Mouse (Mus musculus): ENCODE results near the gene Kat2b.
"Not testable (repeated sequence)": the region's sequence is repeated elsewhere in the genome, so short reads cannot be mapped to it uniquely, and the experiment has no call there.

The Kat2b gene

DNA sequence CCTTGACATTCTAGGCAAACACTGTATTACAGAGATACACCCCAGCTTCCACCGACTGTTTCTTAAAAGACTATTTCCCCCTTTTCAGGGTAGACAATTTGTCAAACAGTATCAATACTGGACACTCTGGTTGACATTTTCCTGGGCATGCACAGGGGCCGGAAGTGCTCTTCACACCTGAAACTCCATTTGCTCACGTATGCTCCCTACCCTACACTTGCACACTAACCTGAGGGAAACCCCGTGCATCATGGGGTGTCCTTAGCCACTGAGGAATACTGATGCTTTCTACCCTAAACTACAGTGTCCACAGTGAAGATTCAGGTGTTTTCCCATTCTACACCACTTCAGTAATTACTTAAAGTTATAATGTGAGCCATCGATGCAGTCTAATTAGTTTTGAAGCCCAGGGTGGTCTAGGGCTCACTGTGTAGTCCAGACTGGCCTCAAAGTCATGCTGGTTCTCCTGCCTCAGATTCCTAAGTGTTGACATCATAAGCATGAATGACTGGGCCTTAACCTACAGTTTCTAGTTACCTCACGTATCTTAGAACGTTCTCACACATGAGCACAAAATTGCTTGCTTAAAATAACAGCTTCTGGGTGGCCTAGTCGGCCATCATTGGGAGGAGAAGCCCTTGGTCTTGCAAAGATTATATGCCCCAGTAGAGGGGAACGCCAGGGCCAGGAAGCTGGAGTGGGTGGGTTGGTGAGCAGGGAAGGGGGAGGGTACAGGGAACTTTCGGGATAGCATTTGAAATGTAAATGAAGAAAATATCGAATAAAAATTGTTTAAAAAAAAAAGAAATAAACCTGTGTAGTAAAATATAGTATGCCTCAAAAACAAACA lies 30.5 kb downstream of the Kat2b start:
- DNase-seq (ENCODE audit: extremely low read depth, low read depth) = no peak

DNA sequence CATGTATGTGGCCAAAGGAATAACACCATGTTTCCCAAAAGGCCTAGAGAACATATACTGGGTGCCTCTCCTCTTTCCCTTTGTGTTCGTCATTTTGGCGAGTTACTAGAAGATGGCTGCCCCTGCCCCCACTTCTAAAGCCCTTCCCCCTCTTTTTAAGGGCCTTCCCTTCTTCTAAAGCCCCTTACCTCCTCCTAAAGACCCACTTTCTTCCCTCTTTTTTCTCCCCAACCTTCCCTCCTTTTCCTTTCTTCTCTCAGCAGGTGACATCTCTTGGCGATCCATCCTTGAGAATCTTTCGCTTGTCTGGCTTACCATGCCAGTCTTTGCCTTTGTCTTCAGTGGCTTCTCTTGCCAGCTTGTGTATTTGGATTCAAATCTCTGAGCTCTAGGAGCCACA lies 31.9 kb downstream of the Kat2b start:
- DNase-seq (ENCODE audit: extremely low read depth, low read depth) = no peak

DNA sequence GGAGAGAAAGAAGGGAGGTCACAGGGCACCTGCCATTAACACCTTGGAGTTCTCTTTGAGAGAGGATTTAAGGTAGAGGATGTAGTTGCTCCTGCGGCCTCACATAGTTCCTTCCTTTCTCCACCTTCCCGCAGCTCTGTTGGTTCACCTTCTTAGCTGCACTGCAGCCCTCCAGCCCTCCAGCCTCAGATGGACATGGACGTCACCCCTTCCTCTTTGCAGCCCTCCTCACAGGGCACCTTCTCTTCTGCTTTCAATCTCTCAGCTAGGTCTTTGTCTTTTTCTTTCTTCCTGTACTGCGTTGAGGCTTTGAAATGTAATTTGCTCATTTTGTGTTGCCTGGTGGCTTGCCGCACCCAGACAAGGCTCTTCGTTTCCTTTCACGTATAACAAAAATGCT lies 36.6 kb downstream of the Kat2b start:
- not testable (repeated sequence) for DNase-seq (ENCODE audit: extremely low read depth, low read depth)

DNA sequence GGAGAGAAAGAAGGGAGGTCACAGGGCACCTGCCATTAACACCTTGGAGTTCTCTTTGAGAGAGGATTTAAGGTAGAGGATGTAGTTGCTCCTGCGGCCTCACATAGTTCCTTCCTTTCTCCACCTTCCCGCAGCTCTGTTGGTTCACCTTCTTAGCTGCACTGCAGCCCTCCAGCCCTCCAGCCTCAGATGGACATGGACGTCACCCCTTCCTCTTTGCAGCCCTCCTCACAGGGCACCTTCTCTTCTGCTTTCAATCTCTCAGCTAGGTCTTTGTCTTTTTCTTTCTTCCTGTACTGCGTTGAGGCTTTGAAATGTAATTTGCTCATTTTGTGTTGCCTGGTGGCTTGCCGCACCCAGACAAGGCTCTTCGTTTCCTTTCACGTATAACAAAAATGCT lies 39.4 kb downstream of the Kat2b start:
- not testable (repeated sequence) for DNase-seq (ENCODE audit: extremely low read depth, low read depth)

DNA sequence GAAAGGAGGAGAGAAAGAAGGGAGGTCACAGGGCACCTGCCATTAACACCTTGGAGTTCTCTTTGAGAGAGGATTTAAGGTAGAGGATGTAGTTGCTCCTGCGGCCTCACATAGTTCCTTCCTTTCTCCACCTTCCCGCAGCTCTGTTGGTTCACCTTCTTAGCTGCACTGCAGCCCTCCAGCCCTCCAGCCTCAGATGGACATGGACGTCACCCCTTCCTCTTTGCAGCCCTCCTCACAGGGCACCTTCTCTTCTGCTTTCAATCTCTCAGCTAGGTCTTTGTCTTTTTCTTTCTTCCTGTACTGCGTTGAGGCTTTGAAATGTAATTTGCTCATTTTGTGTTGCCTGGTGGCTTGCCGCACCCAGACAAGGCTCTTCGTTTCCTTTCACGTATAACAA lies 42.3 kb downstream of the Kat2b start:
- not testable (repeated sequence) for DNase-seq (ENCODE audit: extremely low read depth, low read depth)

DNA sequence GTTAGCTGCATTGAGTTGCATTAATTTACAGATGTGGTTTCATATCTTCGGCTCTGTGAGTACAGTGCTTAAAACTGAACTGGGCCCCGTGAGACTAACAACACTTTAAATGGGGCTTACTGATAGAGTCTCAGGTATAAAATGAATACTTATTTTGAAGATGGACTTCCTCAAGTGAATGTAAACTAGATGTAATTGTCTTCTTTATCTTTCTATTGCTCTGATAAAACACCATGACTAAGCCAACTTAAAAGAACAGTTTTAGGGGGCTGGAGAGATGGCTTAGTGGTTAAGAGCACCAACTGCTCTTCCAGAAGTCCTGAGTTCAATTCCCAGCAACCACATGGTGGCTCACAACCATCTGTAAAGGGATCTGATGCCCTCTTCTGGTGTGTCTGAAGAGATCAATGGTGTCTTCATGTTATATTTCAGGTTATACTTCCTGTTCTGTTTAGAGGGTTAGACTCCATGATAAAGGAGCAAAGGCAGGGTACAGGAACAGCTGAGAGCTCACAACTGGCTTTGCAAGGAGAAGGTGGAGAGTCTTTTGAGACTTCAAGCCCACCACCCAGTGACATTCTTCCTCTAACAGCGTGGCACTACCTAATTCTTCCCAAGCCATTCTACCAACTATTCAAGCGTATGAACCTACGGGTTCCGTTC lies 50.8 kb downstream of the Kat2b start:
- DNase-seq (ENCODE audit: extremely low read depth, low read depth) = no peak

DNA sequence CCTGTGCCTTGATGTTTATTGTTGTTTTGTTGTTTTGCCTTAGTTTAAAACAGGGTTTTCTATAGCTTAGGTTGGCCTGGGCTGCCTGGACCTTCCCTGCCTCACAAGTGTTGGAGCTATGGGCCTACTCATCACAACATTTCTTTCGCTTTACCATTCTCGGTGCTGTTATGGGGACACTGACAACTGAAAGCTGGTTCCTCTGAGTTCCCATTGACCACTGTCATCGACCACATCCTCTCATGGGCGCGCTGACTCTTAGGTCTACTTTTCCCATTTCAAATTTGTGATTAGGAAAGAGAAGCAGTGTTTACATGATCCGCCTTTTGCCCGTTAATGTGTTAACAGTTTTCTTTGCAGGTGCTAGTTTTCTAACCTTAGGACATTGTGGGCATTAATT lies 51.7 kb downstream of the Kat2b start:
- no peak for DNase-seq (ENCODE audit: extremely low read depth, low read depth)

DNA sequence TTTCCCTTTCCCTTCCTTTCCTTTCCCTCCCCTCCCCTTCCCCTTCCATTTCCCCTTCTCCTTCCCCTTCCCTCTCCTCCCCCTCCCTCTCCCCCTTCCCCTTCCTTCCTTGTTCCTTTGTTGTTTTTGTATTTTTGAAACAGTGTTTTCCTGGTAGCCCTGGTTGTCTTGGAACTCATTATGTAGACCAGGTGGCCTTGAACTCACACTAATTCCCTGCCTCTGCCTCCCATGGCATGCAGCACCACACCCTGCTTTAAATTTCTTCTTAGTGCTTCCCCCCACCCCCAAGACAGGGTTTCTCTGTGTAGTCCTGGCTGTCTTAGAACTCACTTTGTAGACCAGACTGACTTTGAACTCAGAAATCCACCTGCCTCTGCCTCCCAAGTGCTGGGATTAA lies 52.7 kb downstream of the Kat2b start:
- DNase-seq (ENCODE audit: extremely low read depth, low read depth) = no peak

DNA sequence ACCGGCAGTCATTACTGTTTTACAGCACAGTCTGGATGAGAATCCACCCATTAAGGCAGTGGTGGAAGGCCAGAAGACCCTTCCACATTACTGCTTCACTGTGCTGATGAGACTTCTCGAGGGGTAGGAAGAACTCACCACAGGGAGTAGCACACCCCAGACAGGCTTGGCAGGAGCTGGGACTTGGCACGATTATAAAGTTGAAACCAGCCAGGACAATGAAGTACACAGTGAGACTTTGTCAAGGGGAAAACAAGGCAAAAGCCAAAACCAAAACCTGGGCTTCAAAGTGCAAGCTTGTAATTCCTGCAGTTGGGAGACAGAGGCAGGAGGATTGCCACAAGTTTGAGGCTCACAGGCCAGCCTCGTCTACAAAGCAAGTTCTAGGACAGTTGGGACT lies 54.0 kb downstream of the Kat2b start:
- DNase-seq (ENCODE audit: extremely low read depth, low read depth) = no peak

DNA sequence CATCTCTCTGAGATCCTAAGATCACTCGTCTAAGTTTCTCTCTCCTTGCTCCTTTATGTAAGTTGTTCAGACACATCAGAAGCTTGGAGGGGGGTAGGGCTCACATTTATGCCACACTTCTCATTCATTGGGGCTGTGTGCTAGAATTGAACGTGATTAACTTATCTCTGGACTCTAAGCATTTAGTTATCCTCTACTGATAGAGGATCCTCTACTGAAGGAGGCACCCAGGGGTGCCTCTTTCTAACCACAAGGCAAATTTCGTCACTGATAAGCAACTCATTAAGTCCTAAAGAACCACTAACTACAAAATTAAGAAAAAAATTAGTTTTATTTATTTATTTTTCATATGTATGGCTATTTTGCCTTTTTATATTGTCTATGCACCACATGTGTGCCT lies 55.5 kb downstream of the Kat2b start:
- DNase-seq (ENCODE audit: extremely low read depth, low read depth) = no peak

DNA sequence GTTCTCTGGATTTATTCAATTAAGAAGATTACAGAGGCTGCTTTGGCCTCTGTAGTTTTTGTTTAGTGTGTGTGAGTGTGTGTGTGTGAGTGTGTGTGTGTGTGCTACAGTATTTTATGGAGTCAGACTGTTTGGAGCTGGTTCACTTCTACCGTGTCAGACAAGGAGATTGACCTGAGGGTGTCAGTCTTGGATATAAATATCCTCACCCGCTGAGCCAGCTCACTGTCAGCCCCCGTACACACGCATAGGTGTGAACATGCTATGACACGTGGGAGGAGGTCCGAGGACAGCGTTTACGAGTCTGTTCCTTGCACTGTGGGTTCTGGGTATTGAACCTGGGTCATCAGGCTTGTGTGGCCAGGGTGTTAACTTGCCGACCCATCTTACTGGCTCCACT lies 57.1 kb downstream of the Kat2b start:
- DNase-seq (ENCODE audit: extremely low read depth, low read depth) = no peak

DNA sequence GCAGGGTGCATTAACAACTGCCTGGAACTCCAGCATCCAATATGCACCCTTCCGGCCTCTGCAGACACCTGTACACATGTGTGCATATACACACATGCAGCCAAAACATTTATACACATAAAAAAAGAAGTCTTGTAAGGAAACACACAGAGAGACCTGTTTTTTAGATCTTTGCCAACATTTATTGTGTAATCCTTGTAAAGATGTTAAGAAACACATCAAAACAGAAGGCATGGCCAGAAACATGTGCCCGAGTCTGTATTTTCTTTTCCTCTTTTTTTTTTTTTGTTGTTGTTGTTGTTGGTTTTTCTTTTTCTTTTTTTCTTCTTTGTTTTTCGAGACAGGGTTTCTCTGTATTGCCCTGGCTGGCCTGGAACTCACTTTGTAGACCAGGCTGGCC lies 59.5 kb downstream of the Kat2b start:
- no peak for DNase-seq (ENCODE audit: extremely low read depth, low read depth)

DNA sequence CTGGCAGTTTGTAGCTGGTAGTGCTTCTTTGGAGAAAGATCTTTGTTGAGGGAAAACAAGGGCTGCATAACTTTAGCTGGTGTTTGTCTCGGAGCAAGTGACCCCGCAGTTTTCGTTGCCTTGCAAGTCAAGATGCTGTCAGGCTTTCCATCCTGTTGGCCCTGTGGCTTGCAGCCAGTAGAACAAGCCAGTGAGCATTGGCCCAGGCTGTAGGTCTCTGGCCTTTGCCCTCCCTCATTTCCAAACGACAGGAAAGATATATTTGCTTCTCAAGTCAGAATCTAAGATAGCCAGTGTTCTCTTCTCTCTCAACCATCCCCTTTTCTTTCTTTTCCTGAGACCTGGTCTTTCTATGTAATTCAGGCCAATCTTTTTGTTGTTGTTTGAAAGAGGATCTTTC lies 60.8 kb downstream of the Kat2b start:
- DNase-seq (ENCODE audit: extremely low read depth, low read depth) = no peak

DNA sequence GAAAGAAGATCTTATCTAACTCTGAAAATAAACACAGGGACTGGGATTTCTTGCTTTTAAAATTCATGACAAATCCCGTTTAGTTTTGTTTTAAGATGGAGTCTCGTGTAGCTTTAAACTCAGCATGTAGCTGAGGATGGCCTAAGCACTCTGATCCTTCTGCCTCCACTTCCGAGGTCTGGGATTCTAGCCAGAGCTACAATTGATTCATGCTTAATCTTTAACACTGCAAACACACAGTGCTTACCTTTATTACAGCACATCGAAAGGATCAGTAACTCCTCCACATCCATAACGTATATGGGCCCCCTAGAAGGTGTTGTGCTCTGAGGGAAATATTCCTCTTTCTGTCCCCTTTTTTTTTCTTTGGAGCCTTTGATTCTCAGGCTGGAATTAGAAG lies 61.5 kb downstream of the Kat2b start:
- DNase-seq (ENCODE audit: extremely low read depth, low read depth) = no peak

DNA sequence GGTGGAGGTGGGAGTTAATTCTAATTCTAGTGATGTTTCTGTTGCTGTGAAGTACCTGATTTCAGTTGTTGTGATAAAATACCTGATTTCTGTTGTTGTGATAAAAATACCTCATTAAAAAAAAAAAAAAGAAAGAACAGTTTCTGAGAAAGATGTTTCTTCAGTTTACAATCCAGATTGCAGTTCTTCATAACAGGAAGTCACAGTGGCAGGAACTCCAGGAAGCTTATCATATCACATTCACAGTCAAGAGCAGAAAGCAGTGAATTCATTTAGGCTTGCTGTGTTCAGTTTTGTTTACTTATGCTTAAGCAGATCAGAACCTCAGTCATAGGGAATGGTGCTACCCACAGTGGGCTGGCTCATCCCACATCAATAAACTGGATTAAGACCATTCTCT lies 64.7 kb downstream of the Kat2b start:
- no peak for DNase-seq (ENCODE audit: extremely low read depth, low read depth)

DNA sequence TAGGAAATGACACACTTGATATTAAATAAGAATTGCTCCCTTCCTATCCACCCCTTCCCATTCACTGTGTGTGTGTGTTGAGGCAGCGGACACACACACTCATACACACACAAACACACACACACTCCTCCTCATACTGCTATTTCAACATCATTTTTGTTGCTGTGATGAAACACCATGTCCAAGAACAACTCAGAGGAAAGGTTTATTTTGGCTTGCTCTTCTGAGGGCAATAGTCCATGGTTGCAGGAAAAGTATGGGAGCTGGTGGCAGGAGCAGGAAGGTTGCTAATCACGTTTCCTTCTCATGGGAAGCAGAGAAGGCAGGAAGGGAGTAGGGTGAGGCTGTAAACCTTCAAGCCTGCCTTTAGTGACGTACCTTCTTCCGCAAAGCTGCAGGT lies 76.7 kb downstream of the Kat2b start:
- no peak for DNase-seq (ENCODE audit: extremely low read depth, low read depth)

DNA sequence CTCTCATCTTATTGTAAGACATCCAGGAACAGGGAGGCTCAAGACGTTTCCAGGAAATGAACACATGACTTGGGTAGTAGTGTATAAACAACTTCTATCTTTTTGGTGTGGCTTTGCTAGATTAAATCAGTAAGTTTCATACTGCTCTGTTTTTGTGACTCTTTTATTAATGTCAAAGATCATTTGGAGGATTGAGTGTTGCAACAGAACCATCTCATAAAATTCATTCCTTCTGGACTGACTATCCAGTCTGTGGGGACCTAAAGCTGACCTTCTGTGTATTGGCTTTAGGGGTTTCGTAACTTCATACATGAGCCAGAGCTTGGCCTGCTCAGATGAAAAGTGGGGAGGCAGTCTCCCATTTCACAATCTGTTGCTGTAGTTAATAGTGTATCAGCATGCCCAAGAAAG lies 83.6 kb downstream of the Kat2b start:
- no peak for DNase-seq (ENCODE audit: extremely low read depth, low read depth)

DNA sequence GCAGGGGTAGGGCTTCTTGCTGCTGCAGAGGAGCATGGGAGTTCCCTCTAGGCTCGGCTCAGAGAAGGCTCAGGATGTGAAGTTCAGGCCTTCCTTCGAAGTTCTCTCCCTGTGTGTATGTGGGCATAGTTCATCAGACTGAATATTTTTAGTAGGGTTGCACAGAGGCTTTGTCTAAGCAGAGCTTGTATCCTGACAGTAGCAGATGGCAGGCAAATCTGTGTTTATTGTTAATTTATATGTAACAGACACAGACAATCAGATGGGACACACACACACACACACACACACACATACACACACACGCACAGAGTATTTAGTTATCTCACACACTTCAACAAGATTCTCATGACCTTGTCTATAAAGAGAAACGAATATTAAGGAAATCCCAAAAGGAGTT lies 87.9 kb downstream of the Kat2b start:
- DNase-seq (ENCODE audit: extremely low read depth, low read depth) = no peak

DNA sequence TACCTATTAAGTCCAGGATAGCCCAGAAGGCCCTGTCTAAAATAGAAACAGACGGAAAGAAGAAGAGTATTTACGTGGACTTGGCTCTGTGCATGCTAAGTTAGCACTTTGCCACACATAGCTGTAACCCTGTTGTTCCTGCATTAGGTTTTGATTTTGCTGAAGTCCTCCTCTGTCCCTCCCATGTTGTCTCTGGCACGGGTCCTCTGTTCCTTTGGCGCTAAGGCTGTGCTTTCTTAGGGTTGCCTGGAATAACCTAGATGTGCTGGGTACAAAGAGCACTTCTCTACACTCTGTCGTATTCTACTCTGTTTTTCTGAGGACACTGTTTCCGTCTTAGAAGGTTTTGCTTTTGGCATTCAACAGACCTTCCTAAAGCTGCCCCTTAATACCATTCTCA lies 88.4 kb downstream of the Kat2b start:
- DNase-seq (ENCODE audit: extremely low read depth, low read depth) = no peak

DNA sequence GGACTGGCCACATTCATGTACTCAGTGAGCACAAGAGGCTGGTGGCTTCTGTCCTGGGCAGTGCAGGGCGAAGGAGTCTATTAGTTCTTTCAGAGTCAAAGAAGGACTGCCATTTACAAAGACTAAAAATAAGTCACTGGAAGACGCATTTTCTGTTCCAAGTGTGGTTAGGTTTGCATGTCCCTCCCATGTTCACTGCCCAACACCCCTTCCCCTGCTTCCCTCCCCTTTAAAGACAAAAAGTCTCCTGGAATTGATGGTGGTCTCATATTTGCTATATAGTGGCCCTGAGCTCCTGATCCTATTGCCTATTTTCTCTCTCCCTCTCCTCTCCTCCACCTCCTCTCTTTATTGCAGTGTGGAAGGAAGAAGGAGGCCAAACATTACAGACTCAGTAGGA lies 89.3 kb downstream of the Kat2b start:
- DNase-seq (ENCODE audit: extremely low read depth, low read depth) = no peak

DNA sequence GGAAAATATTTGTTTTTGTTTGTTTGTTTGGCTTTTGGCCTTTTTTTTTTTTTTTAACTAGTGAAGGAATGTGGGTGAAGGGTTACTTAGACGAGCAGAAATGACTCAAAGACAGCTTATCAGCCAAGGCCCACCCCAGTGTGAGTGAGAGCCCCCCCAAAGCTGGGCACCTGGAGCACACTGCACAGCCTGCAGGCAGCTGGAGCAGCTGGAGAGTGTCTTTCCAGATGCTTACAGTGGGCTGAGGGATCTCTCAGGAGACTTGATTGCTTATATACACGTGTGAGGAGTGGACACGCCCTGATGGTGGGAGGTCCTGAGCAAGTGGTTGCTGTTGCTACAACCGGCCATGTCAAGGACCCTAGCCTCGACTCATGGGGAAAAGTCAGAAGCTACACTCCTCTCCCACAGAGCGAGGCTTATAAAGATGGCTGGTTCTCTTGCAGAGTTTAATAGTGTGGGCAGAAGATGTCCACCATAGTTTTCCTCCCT lies 89.8 kb downstream of the Kat2b start:
- no peak for DNase-seq (ENCODE audit: extremely low read depth, low read depth)

DNA sequence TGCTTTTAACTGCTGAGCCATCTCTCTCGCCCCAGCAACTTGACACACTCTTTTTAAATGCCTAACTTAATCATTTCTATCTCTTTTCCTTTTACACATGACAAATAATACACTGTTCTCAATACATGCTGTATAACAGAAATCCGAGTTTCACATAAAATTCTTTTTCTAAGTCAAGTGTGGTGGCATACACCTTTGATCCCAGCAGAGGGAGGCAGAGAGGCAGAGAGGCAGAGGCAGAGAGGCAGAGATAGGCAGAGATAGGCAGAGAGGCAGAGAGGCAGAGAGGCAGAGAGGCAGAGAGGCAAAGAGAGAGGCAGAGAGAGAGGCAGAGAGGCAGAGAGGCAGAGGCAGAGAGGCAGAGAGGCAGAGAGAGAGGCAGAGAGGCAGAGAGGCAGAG lies 90.7 kb downstream of the Kat2b start:
- peak; percentile 6 for DNase-seq (ENCODE audit: extremely low read depth, low read depth)

DNA sequence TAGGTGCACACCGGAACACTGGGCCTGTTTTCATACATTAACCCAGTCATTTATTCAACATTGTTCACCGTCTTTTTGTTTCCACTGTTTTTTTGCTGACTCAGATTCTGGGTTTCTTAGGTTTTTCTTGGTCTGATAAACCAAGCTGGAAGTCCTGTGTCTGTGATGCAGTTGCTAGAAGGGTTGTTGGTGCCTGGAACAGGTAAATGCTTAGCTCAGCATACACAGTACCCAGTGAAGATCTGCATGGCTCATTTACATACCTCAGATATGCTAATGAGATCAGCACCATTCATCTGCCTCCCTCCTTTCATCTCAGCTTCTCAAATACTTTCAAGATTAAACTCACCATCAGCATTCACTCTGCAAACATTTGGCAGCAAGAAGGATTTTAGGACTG lies 92.0 kb downstream of the Kat2b start:
- no peak for DNase-seq (ENCODE audit: extremely low read depth, low read depth)
